ENCODE assay signal across 21 mouse cellular contexts in the genomic region with DNA sequence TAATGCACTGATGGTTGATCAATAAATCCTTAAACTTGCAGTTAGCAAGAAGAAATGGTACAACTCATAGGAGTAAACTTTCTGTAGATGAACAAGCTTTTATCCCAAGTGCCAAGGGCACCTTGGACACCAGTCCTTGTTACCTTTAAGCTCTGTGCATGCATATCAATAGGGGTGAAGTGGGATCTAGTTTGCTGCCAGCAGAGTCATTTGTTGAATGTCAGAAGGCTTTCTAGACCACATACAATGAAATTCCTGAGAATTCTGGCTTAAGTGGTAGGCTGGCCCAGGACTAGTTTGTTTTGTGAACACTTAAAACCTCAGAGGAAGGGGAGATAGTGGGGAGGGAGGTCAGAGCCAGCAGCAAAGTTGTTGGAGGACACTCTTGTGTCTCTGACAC.
"Had no signal": no experiment of that assay in that cellular context is flagged by ENCODE, and none has a peak within 500 bp of the region (broad histone marks: within the 10 kb centered on the region; RNA-seq: fewer than 3 reads in every experiment).

No protein-coding gene starts in this region.

- H3K27ac ChIP-seq: liver, embryonic 14.5 days; lung, embryonic 15.5 days; midbrain, embryonic 10.5 days; midbrain, embryonic 12.5 days; neural tube, embryonic 13.5 days; neural tube, embryonic 15.5 days; stomach, embryonic 15.5 days; stomach, postnatal 0 days had no signal

- H3K9me3 ChIP-seq: lung, embryonic 15.5 days; midbrain, embryonic 10.5 days; midbrain, embryonic 12.5 days; neural tube, embryonic 13.5 days; neural tube, embryonic 15.5 days; stomach, embryonic 15.5 days had no signal

- DNase-seq: lung, adult 18-20 months; lung, postnatal 14 days; lung, postnatal 4 days; midbrain, embryonic 14.5 days; retina, postnatal 1 day; right cerebral cortex, adult 18-20 months; right cerebral cortex, postnatal 25 days; right cerebral cortex, postnatal 4 days; spleen, adult 18-20 months; thymus, postnatal 14 days; thymus, postnatal 36 days had no signal

- ATAC-seq: midbrain, embryonic 16.5 days had no signal

- H3K4me3 ChIP-seq: lung, embryonic 15.5 days; midbrain, embryonic 10.5 days; midbrain, embryonic 12.5 days; myocyte; neural tube, embryonic 13.5 days; neural tube, embryonic 15.5 days; stomach, embryonic 15.5 days had no signal

- H3K27me3 ChIP-seq: lung, embryonic 15.5 days; midbrain, embryonic 12.5 days; neural tube, embryonic 13.5 days; neural tube, embryonic 15.5 days; stomach, embryonic 15.5 days had no signal

- H3K9ac ChIP-seq: liver, embryonic 14.5 days; lung, embryonic 15.5 days; midbrain, embryonic 12.5 days; neural tube, embryonic 13.5 days; neural tube, embryonic 15.5 days; stomach, embryonic 15.5 days had no signal

- H3K36me3 ChIP-seq: lung, embryonic 15.5 days; midbrain, embryonic 10.5 days; midbrain, embryonic 12.5 days; neural tube, embryonic 13.5 days; neural tube, embryonic 15.5 days; stomach, embryonic 15.5 days had no signal

- H3K4me2 ChIP-seq: lung, embryonic 15.5 days; midbrain, embryonic 12.5 days; neural tube, embryonic 13.5 days; neural tube, embryonic 15.5 days; stomach, embryonic 15.5 days had no signal

- H3K4me1 ChIP-seq: lung, embryonic 15.5 days; midbrain, embryonic 10.5 days; midbrain, embryonic 12.5 days; neural tube, embryonic 13.5 days; neural tube, embryonic 15.5 days; stomach, embryonic 15.5 days had no signal
